Mouse (Mus musculus) olfactory bulb, adult 2 months (tissue): ENCODE measurements around the gene Fam133b.

ENCODE experiments used
- CTCF ChIP-seq: fragments of 200-500 bp; IDR thresholded peaks from 2 replicates; pipeline ENCODE4 v1.5.1; 2012; ENCODE audit warnings: low read depth, mild to moderate bottlenecking, low read length, moderate library complexity; ENCODE audit not compliant: insufficient read depth
- POLR2A ChIP-seq: fragments of 200-500 bp; IDR thresholded peaks from 2 replicates; pipeline ENCODE4 v1.6.1; 2012; ENCODE audit warnings: mild to moderate bottlenecking, low read depth, low read length, moderate library complexity; ENCODE audit not compliant: insufficient read depth

DNA sequence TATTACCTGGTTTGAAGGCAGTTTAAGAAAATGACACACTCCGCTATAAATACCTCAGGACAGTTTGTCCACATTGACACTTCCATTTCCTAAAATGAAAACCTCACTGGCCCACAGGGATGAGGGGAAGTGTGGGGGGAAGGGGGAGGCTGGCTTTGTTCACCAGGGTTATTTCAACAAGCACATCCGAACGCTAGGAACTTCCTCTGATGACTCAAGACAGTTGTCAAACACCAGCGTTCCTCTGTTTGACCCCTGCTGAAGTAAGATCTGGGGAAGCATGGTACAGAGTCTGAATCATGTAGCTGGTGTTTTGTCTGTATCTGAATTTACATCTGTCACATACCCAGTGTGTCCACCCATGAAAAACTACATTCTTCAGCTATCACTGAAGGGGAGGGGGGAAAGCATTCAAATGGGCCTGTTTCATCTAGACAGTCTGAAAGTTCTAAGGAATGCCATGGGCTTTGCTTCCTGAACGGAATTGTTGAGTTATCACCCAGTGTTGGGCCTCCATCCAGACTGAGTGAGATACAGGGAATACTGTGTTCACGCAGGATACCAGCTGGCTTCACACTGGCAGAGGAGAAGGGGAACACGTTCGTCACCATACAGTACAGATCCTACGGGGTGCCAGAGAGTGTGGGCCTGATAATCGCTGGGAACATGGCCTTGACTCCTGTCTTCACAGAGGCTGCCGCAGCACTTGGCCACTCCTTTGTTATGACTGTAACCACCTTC is 40.9 kb upstream of the Fam133b start:
- TF ChIP-seq CTCF = no peak
- TF ChIP-seq POLR2A = no peak
